Mouse (Mus musculus) cerebellum, postnatal 10 days (tissue): ENCODE measurements around the gene Dcun1d4.
"Not testable (repeated sequence)": the region's sequence is repeated elsewhere in the genome, so short reads cannot be mapped to it uniquely, and the experiment has no call there.

ENCODE experiments used
- DNase-seq, 2 experiments: peaks; one replicate each; pipeline ENCODE4 v3.0.0; 2021; ENCODE audit warnings: mixed read lengths in 2 of 2

The Dcun1d4 gene

DNA sequence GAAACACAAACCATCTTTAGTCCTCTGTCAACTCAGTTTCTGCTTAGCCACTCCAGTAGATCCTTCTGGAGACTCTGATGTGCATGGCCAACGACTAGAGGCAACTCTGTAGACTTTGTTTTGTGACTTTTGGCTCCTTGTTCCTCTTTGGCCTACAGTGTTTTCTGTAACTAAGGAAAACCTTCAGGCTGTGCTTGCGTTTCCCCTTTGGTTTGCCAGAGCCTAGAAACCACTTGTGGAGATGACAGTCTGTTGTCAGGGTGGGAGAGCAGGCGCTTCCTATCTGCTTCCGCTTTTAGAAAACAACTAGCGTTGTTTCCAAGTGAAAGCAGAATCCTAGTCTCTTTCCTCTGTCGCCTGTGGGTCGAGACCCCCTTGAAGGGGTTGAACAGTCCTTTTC, 67.4 kb downstream of the Dcun1d4 start:
- no peak for DNase-seq

DNA sequence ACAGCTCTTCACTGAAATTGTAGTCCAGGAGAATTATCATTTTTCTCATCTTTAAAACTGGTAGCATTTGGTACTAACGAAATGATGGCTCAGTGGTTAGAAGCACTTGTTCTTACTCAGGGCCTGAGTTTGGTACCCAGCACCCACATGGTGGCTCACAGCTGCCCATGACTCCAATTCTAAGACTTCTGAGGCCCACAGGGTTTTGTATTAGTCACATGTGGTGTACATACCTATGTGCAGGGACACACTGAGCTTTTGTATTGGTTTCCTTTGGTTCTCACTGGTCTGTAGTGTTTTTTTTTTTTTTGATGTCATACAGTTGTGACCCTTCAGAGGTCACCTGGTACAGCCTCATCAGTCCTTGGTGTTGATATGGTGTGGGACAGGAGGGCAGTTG, 68.0 kb downstream of the Dcun1d4 start:
- DNase-seq, result no peak

DNA sequence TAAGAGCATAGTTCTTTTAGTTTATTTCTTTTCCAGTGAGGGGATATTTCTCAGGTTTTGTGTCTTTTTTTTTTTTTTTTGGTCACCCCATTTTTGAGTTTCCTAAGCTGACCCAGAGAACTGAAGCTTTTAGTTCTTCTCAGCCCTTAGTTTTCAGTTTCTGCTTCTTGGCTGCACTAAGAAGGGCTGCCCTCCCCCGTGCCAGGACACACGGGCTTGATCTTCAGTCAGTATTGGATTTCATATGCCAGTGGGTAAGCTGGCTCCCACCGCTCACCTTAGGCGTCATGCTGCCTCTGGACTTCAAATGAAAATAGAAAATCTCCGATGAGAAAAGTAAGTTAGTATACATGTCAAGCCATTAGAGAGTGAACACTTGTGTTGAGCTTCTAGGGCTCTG, 71.0 kb downstream of the Dcun1d4 start:
- DNase-seq, result no peak

DNA sequence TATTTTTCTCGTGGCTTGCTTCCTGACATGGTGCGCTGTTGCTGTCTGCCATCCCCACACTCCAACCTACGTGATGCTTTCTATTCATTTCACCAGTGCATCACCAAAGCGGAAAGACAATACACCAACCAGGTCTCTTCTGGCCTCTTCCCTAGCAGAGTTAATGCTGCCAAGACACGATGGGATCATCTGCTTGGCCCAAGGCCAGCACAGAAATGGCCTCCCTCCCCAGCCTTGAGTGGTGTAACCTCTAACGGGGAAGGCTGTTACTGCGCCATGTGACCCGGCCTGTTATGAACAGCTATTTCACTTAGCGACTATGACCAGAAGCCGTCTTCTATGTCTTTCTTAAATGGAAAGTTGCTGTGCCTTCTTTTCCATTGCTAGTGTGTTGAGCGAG, 73.1 kb downstream of the Dcun1d4 start:
- DNase-seq, result peak; percentile 47 to 53

DNA sequence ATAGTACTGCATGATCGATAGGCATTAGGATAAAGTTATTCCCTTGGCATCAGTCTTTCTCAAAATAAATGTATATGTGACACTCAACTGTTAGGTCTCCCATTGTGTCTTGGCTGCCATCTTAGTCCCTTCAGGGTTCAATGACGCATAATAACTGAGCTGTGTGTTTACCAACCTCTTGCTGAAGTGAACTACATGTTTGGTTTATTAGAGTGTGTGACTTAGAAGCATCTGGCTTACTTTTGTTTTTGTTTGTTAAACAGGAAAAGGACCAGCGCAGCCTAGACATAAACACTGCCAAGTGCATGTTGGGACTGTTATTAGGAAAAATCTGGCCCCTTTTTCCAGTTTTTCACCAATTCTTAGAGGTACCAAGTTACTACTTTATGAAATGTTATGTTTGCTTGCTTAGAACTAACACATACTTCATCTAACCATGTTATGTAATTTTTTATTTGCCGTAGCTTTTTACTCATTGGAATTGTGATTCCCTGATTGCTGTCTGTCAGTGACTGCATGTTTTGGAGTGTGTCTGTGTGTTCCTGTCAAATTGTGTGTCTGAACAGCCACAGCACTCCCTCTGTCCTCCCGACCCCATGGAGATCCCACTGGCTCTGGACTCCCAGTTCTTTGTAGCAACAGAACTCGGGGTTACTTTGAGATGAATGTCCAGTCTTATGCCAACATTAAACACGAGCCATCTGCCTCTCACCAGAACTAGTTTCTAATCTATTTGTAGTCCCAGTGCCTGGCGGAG, 74.5 kb downstream of the Dcun1d4 start:
- peak in 1 of 2 experiments; percentile 28 for DNase-seq

DNA sequence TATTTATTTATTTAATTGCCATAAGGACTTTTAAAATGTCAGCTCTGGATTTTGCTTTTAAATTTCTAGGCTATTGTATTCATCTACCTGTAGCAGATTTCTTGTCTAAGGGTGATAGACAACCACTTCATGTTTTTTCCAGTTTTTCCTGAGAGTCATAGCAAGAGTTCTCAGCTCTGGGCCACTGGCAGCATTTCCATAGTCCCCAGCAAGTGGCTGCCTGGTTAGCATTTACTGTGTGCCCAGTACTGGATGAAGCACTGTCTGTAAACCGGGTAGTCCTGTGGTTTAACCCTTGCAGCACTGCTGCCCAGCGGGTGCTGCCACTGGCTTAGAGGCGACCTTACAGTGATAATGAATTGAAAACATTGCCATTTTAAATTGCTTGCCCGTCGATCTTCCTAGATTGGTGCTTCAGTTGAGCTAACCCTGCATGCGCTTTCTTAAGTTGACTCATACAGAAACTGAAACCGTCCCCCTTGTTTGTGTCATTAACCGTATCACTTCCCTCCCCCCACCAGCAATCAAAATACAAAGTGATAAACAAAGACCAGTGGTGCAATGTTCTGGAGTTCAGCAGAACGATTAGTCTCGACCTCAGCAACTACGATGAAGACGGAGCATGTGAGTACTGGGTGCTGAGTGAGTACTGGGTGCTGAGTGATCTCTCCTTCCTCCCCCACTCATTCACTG, 76.1 kb downstream of the Dcun1d4 start:
- no peak for DNase-seq

DNA sequence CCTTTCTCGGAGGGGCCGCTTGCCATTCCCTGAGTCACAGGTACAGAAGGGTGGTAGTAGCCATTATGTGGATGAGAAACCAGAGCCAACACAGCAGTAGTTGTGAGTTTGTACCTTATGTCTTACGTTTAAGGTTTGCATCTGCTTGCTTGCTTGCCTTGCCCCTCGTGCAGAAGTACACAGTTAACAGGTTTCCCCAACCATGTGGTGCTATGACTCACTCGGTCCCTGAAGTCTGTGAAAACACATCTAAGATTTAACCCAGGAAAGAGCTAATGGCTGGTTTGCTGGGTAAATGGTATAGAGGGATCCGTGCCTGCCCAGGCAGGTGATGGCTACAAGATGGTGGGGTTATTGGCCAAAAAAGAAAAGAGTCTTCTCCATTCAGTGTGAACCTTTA, 78.0 kb downstream of the Dcun1d4 start:
- DNase-seq, result no peak

DNA sequence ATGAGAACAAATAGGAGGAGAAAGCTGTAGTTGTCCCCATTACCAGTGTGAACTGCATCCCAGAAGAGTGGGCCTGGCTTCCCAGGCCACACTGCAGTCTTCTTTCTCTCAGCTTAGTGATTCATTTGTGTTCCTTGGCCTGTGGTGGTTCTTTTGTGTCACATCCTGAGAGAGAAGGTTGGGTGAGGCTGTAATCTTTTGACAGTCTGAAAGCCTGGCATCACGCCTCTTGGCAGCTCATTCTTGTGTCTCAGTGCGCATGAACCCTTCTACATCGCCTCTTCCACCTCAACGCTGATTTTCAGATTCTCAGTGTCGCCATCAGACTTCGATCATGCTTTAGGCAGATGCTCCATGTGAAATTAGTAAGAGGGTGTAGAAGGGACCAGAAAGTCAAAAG, 83.2 kb downstream of the Dcun1d4 start:
- peak; percentile 67 to 69 for DNase-seq

DNA sequence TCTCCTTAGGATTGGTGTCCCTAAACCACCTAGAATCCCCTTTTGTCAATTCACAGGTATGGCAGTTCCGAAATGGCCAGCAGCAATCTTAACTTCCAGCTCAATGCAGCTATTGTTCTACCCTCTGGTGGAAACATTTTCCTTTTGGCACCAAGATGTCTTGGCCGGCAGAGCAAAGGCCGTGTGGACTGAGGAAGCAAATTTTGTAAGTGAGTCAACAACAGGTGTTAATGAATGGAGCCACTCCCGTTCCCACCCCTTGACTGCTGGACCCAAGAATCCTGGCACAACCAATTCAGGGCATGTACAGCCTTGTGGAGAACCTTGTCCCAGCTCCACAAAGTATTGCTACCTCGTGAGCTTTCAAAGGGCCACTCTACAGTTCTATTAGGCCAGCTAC, 85.3 kb downstream of the Dcun1d4 start:
- DNase-seq, result no peak

DNA sequence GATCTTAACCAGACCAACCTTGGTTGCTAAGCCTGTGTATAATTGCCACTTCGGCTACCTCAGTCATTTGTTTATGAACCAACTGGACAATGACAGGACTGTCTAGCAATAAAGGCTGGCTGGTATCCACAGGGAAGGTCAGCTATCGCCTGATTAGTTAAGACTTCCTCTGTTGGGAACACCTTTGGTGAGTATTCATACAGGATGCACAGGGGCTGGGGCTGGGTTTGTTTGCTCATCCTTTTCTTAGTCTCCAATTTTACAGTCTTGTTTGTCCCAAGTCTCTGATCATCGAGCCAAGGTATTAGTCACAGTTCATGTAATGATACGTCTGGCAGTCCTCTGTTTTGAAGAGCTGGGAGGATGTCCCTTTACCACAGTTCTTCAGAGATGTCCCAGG, 86.1 kb downstream of the Dcun1d4 start:
- no peak for DNase-seq

DNA sequence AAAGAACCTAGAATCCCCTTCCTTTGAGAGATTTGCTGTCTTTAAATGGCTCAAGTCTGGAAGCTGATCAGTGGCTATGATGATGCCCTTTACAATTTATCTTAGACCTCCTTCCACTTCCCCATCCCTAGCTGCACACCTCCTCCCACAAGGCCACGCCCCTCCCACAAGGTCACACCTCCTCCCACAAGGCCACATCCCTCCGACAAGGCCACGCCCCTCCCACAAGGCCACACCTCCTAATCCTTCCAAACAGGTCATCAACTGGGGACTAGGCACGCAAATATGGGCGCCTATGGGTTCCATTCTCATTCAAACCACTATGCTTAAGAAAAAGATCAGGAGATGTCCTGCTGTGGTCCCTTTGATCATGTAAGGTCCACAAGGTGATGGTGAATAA, 88.4 kb downstream of the Dcun1d4 start:
- DNase-seq, result no peak

DNA sequence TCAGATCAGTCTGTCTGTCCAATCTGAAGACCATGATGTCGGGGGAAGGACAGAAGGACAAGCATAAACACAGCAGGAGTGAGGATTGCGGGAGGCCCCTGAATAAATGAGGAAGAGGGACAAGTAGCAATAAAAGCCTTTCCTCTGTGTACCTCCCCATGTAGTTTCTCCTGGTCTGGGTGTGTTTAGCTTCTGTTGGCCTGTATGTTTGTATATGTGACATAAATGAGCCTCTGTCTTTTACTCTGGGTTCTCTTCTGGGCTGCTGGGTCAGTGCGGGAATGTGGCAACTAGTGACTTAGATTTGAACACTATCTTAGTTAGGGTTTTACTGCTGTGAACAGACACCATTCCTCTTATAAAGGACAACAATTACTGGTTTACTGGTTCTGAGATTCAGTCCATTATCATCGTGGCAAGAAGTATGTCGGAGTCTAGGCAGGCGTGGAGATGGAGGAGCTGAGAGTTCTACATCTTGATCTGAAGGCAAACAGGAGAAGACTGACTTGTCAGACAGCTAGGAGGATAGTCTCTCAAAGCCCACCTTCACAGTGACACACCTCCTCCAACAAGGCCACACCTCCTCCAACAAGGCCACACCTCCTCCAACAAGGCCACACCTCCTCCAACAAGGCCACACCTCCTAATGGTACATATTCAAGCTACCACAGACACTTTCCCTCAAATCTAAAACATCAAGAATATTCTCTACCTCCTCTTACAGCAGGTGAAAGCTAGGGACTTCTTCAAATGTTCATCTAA, 90.8 kb downstream of the Dcun1d4 start:
- no peak for DNase-seq

DNA sequence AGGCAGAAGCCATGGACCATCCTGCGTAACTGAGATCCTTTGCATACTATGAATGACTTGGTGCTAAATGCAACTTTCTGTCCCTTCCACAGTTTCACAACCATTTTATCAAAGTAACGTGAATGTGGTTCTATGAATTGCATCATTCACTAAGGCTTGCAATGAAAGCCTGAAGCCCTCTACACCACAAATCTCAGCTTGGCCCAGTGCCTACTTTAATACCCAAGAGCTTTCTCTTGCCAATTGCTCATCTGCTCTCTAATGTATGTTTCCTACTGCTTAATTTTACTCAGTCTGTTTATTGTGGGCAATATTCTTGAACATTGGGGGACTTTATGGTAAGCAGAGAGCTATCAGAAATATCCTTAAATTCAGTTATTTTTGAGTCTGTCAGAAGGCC, 92.0 kb downstream of the Dcun1d4 start:
- DNase-seq, result peak; percentile 31 to 52

DNA sequence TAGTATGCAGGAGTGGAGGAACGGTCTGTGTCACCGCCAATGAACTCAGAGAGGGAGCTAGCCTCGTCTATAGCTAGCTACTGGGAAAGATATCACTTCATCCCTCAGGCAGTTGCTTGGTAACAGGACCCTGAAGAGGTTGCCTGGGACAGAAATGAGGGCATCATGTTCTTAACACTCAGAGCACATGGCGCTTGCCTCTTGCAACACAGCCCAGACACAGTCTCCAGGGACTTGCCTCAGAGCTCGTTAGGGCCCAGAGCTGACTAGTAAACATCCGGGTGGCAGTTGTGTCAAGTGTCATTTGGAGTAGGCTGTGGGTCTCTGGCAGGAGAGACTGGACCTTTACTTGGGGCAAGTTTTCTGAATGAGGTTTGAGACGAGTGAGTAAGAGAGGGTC, 93.0 kb downstream of the Dcun1d4 start:
- no peak for DNase-seq

DNA sequence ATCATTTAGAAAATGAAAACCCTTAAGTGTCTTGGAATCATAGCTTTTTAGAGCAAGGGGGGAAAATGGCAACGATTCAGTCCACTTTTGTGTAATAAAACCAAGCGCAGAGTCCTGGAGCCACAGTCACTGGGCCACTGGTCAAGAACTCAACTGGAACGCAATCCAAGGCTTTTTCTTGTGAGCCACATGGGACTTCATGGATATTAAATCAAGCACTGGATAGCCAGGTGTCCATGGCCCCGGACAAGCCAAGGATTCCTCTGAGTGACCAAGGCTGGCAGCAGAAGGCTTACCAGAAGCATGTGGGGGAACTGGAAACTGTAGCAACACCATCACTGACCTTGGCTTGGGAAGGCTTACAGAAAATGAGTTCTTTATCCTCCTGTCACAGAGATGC, 93.8 kb downstream of the Dcun1d4 start:
- peak; percentile 33 to 36 for DNase-seq

DNA sequence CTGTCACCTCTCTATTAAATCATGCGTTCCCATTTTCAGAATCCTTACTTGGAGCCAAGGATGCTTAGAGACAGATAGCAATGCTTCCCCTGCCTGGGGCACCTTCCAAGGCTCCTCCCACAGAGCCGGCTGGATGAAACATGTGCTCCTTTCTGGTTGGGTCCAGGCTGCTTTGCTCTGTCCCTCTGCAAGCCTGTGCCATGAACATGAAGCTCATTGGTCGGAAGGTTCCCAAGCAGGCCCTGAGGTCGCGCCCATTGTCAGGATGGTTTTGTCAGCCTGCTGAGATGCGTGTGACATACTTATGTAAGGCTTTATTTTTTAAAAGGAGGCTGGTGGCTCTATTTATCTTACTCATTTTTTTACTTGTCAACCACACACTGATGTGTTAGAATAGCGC, 95.9 kb downstream of the Dcun1d4 start:
- DNase-seq, result peak; percentile 20 to 24

DNA sequence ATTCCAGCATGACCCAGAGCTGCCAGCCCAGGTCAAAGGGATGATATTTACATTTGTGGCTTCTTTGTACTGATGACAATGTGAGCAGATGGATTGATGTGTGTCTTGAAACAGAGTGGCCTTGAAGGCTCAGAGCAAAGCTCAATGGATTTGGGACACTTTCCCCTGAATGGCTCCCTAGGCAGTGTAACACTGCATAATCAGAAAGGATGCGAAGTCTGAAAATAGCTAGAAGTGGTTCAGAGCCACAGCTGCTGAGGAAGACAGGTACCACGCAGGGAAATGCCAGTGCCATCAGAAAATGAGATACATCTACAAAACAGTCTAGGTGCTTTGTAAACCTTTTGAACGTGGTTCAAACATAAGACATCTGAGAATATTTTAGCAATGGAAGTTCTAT, 97.3 kb downstream of the Dcun1d4 start:
- no peak for DNase-seq

DNA sequence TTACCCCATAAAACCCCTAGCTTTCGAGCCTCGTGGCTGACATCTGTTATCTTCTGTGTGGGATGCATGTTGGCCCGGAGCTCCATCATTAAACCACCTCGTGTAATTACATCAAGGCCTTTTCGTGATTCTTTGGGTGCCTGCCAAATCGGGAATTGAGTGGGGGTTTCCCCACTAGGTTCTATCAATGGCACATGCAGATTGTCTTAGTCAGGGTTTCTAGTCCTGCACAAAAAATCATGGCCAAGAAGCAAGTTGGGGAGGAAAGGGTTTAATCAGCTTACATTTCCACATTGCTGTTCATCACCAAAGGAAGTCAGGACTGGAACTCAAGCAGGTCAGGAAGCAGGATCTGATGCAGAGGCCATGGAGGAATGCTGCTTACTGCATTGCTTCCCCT, 103.2 kb downstream of the Dcun1d4 start:
- DNase-seq, result not testable (repeated sequence)

DNA sequence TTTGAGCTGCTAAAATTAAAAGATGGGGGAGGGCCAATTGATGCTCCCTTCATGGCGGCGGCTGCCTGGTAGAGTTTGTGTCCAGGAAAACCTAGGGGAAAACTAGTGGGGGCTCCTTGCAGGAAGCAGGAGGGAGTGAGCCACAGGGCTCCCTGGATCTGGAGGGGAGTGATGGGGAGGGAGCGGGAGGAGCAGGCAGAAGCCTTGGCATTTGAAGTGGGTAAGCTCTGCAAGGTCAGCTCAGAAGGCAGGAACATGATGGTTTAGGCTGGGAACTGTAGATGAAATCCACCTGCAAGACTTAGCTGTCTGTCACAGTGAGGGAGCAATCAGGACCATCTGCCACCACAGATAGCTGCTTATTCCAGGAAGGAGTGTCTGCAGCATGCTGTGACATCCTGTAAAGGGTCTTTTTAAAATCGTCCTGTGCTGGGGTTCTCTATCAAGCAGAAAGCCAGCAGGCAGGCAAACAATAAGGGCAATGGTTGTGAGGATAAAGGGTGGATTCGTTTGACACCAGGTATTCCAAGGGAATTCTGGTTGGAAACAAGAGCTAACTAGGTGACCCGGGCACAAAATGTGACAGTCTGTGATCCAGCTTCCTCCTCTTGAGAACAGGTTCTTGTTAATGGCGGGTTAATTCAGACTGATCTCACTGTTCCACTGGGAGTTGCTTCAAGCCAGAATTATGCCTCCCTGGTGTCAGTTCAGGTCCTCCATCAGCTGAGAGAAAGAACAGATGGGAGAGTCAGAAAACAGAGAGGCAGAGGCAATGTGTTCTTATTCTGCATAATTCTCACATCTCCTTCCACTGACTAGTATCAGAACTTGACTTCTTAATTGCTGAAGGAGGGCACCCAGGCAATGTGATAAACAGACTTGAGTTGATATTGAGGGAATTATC, 104.7 kb downstream of the Dcun1d4 start:
- peak; percentile 71 to 72 for DNase-seq

DNA sequence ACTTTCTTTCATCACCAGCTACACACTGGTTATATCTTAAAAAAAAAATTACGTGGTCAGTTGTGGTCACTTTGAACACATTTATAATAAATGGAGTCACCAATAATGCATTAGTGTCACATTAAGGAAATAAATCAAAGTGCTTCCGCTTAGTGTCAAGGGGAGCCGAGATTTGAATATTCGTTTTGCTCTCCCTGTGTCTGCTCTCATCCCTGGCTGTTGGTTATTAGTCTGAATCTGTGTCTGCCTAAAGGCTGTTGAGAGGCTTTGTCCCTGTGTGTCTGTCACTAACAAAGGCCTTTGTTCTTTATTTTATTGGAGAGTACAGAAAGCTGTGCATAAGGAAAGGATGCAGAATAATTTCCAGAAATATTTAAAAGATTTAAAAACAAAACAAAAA, 105.8 kb downstream of the Dcun1d4 start:
- no peak for DNase-seq

DNA sequence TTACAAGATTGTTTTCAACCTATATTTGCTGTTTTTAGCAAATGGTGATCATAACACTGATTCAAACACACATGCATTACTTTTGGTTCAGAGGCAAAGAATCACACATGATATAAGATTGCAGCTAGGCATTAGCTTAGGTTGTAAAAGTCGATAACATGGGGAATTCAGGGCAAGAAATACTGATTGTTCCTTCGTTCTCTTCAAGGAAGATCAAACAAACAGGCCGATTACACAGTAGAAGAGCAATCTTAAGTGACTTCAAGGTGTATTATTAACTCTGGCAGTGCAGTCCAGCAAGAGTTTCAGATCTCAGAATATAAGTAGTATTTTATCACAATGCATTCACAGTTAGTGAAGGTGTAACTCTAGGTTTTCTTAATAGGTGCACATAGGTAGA, 106.3 kb downstream of the Dcun1d4 start:
- no peak for DNase-seq

DNA sequence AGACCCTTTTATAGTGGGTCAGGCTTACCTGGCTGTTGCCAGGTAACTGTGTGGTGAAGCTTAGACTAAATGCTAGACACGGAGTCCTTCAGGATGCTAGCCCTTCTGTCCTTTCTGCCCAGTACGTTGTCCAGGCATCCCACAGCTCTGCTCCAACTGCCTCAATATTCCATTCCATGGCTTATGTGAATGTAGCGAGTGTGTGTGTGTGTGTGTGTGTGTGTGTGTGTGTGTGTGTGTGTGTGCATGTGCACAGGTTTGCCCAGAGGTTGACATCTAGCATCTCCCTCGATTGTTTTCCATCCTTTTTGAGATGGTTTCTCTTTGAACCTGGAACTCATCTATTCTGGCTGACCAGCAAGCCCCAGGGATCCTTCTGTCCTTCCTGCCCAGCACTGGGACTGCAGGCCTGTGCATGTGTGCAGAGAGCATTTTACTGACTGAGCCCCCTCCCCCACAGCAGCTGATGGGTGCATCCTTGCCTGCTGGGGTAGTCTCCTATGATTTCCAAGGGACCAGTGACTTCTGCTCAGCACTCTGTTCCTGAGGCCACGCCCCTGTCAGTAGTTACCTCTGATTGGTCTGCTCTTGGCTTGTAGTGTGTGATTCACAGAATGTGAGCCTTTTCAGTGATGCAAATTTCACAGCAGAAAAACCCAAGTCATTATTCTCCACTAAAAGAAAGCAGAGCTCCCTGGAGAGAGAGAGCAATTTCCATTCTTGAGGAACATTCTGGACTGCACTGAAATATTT, 118.3 kb downstream of the Dcun1d4 start:
- DNase-seq, result peak; percentile 29 to 41
